Mouse (Mus musculus): ENCODE measurements at regions not wholly inside any gene's neighbourhood (a gene's known extent, or its start where the extent isn't known, plus 50 kb on each side); places are given as distances from the start of the nearest gene placed in this dataset.

DNA sequence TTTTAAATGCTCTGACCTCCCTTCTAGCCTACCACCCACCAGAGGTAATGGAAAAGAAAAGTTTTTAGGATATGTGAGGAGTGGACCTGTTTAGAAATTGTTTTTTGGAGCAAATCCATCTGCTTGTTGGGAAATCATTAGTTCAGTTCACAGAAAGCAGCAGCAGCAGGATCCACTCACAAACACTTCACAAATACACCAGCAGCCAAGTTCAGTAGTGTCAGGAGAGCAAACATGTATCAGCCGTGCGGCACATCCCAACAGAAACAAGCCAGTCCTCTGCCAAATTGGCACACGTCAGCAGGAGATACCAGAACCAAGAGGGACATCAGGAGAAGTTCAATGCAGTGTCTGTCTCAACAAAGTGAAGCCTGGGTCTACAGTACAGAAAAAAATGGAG lies 935.6 kb upstream of the Fam98a start:
- TF ChIP-seq CTCF (conservative IDR thresholded peaks at IDR 0.05; ENCODE audit: low read length) (no peak), NANOG (IDR thresholded peaks at IDR 0.05; ENCODE audit: borderline replicate concordance, low read length) (no peak)

All from E14TG2a.4 (cell line).